Mouse (Mus musculus) layer of hippocampus, adult 8-10 months (tissue): ENCODE measurements around the gene Trabd2b. TPM values are rescaled to one million over a fixed set of nuclear protein-coding genes. Genes with fewer than 3 reads are reported as not detected.

Experiments
- DNase-seq, 2 experiments: peaks; one replicate each; pipeline ENCODE4 v3.0.0; 2022; ENCODE audit warnings: low spot score in 2 of 2
- total RNA-seq, 4 experiments: library from RNA; stranded (reverse); gene quantifications; 2 replicates each; pipeline ENCODE4 v1.2.4; 2022

The Trabd2b gene
- total RNA-seq, 4 experiments from 2014 or later: 1.8 to 2.1 (median 2.1) TPM

DNA sequence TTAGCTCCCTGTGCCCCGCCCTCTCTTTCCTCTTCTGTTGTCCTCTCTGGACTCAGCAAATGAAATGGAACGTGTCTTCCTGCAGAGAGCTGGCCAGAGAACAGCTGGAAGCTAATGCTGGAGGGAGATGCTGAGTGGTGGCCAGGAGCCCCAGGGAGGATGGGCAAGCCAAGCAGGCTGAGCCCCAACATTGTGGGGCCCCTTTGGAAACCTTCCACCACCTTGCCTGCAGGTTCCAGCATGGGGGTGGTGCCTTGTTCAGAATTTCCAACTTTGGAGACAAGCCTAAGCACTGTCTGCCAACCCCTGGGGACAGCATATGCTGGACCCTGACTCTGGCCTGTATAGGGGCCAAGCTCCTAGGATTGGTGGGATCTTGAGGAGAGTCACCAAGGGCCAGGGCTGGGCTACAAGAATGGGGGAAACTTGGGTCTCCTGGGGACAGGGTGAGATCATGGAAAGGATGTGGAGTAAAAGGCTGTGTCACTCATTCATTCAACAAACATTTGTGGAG is 188.7 kb downstream of the Trabd2b start:
- no peak for DNase-seq

- no peak for DNase-seq
Measured at GRCm38 (mm10) chr4:114599121-114599520, 192.6 kb downstream of the Trabd2b start.

DNA sequence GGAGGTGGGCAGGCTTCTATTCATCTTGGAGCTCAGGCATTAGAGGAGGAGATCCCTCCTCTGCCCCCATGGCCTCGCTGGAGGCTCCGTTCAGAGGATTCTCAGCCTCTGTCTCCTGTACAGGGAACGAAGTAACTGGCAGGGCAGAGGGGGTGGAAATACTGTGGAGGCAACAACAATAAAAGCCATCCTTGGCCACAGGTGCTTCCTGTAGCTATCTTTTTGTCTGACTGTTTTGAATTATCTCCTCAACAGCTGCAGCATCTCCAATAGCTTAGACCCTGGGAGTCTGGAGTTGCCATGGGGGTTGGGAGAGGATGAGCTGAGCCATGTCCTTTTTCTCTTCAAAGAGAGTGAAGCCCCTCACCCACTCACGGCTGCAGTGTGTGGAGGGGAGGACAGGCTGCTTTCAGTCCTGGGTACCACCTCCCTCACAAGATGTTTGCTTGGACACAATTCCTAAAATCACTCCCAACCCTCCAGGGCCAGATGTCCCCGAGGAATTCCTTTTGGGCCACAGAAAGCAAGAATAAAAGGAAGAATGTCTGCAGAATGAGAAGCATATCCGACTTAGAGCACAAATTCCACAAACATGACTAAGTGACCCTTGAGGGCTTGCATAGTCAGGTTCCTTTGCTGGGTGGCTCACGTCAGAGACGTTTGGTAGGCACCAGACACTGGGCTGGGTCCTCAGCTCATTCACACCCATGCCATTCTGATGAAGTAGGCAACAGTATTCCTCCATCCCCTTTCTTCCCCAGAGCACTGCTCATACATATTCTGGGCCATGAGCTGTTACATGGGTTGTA is 194.9 kb downstream of the Trabd2b start:
- DNase-seq: no peak

- no peak for DNase-seq
Measured at GRCm38 (mm10) chr4:114605670-114606069, 199.1 kb downstream of the Trabd2b start.

GRCm38 (mm10) chr4:114607873-114608272 is 201.3 kb downstream of the Trabd2b start:
- no peak for DNase-seq

DNA sequence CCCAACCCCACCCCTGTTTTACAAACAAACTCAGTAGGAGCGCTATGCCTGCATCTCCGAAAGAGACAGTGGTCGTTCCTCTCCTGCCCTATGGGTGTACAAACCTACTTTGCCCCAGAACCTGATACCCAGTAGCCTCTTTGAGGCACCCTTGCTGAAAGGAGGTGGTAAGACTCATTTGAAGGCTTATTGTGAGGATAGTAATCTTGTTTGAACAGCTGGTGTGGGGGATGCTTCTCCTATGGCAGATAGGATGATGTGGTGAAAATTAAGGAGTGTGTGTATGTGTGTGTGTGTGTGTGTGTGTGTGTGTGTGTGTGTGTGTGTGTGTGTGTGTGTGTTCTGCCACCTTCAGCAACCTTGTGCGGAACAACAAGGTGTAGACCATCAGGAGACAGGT is 202.8 kb downstream of the Trabd2b start:
- no peak for DNase-seq

GRCm38 (mm10) chr4:114611166-114611929 is 204.8 kb downstream of the Trabd2b start:
- peak in 1 of 2 experiments; percentile 38 for DNase-seq

DNA sequence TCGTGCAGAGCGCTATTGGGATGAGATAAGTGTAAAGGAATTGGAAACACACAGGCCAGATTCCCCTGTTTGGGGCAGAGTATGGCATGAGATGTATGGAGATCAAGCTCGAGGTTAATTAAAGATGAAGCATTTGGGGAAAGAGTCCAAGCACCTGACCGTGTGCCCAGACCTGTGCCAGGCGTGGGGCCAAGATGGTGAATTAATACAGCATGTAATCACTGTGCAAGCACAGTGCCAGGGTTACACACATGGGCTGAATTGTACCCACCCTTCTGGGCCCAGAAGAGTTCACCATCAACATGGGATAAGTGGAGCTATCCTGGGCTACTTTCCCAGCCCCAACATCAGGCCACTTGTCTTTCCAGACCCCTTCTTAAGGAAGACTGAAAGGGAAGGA is 205.5 kb downstream of the Trabd2b start:
- no peak for DNase-seq

GRCm38 (mm10) chr4:114612827-114613226 is 206.3 kb downstream of the Trabd2b start:
- no peak for DNase-seq

GRCm38 (mm10) chr4:114614086-114614485 is 207.6 kb downstream of the Trabd2b start:
- no peak for DNase-seq

DNA sequence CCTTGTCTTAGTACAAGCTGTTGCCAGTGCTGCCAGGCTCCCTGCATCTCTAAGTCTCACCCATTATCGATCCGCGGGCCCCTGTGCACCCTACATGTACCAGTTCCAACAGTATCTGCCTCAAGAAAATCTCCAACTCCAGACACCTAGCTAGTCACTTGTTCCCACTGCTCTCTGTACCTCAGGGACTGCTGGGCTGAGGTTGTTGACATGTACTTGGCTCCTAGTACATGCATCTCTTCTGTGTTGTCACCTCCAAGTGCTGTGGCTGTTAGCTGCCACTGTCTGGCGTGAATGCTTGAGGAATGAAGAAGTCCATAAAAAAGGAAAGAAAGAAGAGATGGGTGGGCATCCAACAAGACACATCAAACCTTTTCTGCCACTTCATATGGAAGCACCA is 209.2 kb downstream of the Trabd2b start:
- no peak for DNase-seq

- DNase-seq: no peak
Measured at GRCm38 (mm10) chr4:114622929-114623328, 216.4 kb downstream of the Trabd2b start.

- no peak for DNase-seq
Measured at GRCm38 (mm10) chr4:114624114-114624910, 217.8 kb downstream of the Trabd2b start.

GRCm38 (mm10) chr4:114625357-114625756 is 218.8 kb downstream of the Trabd2b start:
- no peak for DNase-seq

DNA sequence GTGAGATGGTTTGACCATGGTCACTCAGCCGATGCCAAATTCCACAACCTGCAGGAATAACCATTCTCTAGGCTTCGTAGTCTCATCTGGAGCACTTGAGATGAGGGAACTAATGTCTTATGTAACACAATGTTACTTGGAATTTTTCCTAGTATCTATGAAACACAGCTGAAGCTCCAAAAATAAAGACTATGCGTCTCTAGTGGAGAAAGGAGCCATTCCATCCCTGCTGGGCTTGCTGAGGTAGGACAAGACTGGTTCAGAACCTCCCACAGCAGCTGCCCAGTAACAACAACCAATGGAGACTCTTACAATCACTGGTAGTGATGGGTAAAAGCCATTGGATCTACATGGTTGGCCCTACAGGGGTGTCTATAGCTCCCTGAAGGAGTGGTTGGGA is 219.4 kb downstream of the Trabd2b start:
- no peak for DNase-seq

GRCm38 (mm10) chr4:114627674-114628293 is 221.3 kb downstream of the Trabd2b start:
- no peak for DNase-seq

- DNase-seq: peak; percentile 50 to 64
Measured at GRCm38 (mm10) chr4:114635889-114636288, 229.4 kb downstream of the Trabd2b start.

DNA sequence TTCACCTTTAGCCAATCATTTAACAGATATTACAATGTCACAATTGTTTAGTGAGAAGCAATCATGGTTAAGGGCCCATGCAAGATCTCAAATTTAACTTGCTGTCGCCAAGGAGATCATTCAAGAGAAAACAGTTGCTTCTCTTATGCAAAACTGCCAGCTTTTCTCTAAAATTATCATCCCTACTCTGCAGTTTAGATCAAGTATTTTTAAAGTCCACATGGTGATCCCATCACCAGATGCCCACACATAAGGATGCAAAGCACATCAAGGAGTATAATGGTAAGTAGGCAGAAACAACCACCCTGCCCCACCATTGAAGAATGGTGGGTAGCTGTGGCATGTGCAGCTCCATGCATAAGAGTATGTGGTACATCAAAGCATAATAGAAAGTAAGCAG is 229.8 kb downstream of the Trabd2b start:
- peak in 1 of 2 experiments; percentile 30 for DNase-seq

DNA sequence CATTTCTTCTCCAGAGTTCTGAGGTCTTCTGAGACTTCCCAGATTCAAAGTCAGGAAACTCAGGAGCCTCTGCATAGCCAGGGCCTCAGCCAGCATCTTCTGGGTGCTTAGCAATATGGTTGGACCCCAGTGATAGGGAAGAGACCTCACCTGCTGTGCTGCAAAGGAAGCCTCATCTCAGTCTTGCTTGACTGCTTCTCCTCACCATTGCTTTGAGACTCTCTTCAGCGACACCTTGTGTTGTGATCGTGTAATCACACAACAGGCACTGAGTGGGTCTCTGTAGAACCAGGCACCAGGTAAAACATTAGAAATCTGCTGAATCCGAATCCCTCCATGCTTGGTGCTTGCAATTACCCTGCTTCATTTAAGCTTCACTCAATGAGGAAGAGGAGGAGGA is 230.6 kb downstream of the Trabd2b start:
- DNase-seq: no peak

- no peak for DNase-seq
Measured at GRCm38 (mm10) chr4:114642469-114642868, 235.9 kb downstream of the Trabd2b start.

- no peak for DNase-seq
Measured at GRCm38 (mm10) chr4:114643679-114644208, 237.2 kb downstream of the Trabd2b start.
